Mouse (Mus musculus) stomach, postnatal 0 days (tissue): ENCODE measurements around the gene Gla. TPM values are rescaled to one million over a fixed set of nuclear protein-coding genes. Genes with fewer than 3 reads are reported as not detected.
A peak's percentile ranks its signal among the peaks of the same experiment; 100 is the strongest.

Experiments
- ATAC-seq: fragments of 200-750 bp; cut with Nextera tagmentation; 2 replicates; pipeline ENCODE4 v1.8.0; 2017; ENCODE audit not compliant: low FRiP score, low TSS enrichment
- DNase-seq: peaks from one replicate; pipeline ENCODE4 v3.0.0-alpha.2; 2016; ENCODE audit warnings: low spot score
- H3K27ac ChIP-seq: fragments of 300-500 bp; sonication (generic); replicated peaks from 2 replicates; pipeline ENCODE4 v1.5.1; 2014; ENCODE audit warnings: mild to moderate bottlenecking, control low read depth
- H3K27me3 ChIP-seq: fragments of 300-500 bp; sonication (generic); 2 replicates; pipeline ENCODE4 v1.6.1; 2014; ENCODE audit warnings: low read length; ENCODE audit not compliant: control insufficient read depth, insufficient read depth
- H3K36me3 ChIP-seq: fragments of 300-500 bp; sonication (generic); 2 replicates; pipeline ENCODE4 v1.6.1; 2014; ENCODE audit warnings: low read length, mixed read lengths; ENCODE audit not compliant: control insufficient read depth, insufficient read depth
- H3K4me1 ChIP-seq: fragments of 300-500 bp; sonication (generic); replicated peaks from 2 replicates; pipeline ENCODE4 v1.6.1; 2014; ENCODE audit warnings: antibody characterized with exemption; ENCODE audit not compliant: control insufficient read depth, insufficient read depth
- H3K4me2 ChIP-seq: fragments of 300-500 bp; sonication (generic); replicated peaks from 2 replicates; pipeline ENCODE4 v1.6.1; 2014; ENCODE audit warnings: low read depth, mild to moderate bottlenecking, control low read depth, moderate library complexity
- H3K4me3 ChIP-seq: fragments of 300-500 bp; sonication (generic); 2 replicates; pipeline ENCODE4 v1.5.1; 2014; ENCODE audit warnings: low read depth, low read length, control low read depth
- H3K9ac ChIP-seq: fragments of 300-500 bp; sonication (generic); 2 replicates; pipeline ENCODE4 v1.6.1; 2014; ENCODE audit warnings: mild to moderate bottlenecking, low read length, control low read depth, mixed read lengths
- H3K9me3 ChIP-seq: fragments of 300-500 bp; sonication (generic); 2 replicates; pipeline ENCODE4 v1.6.1; 2016; ENCODE audit warnings: low read length; ENCODE audit not compliant: control insufficient read depth
- CTCF ChIP-seq: IDR thresholded peaks from 2 replicates; pipeline ENCODE4 v1.5.1; 2016; ENCODE audit warnings: antibody characterized with exemption, low read depth, mild to moderate bottlenecking, moderate library complexity
- EP300 ChIP-seq: optimal IDR thresholded peaks from 2 replicates; pipeline ENCODE3; 2016; ENCODE audit warnings: antibody characterized with exemption
- WGBS: fragments of 180-500 bp; shearing (Covaris S2); extraction: QIAGEN DNeasy Blood & Tissue Kit; methylation state at CpG from one replicate; pipeline ENCODE4 v1.1.7; 2014; 5-methylcytosine and 5-hydroxymethylcytosine counted together
- polyA plus RNA-seq: library from polyadenylated mRNA; unstranded; fragments of >200 nt; fragmentation: Nextera tagmentation; extraction: Ambion mirVana; gene quantifications from 2 replicates; pipeline ENCODE4 v1.2.1, GENCODE M21; 2015

The Gla gene
- polyA plus RNA-seq, 1 experiment from 2014 or later = 3.6 TPM

DNA sequence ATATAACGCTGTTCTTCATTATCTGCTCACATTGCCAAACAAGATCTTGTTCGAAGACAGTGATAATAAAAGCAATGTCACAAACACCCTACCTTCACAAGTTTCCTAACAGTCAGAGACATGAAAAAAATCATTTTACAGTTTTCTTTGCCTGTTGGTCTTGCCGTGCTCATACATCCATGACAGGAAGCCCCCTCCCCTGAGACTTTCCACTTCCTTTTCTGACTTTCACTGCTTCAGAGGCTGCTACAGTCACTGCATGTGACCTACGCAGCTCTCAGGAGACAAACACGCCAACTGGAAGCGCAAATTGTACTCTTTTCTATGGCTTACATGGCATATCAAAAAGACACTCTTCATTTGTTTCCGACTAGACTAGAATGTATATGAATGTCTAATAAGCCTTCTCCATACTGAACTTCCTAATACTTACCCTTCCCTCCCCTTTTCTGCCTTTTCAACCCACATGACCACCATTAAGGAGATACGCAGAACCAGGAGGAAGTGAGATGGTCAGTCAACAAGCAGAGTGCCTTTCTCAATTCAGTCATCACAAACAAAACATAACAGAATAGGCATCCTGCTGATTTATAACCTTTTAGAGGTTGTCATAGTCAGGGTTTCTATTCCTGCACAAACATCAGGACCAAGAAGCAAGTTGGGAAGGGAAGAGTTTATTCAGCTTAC lies 34.2 kb downstream of the Gla start:
- Histone ChIP-seq H3K9ac (no peak overlapping the region), H3K9me3 (no peaks in the 10 kb centered on the region), H3K27ac (no peak overlapping the region), H3K4me3 (no peak overlapping the region), H3K27me3 (no peaks in the 10 kb centered on the region), H3K36me3 (no peaks in the 10 kb centered on the region), H3K4me2 (no peak overlapping the region), H3K4me1 (no peaks in the 10 kb centered on the region)
- ATAC-seq = no peak
- TF ChIP-seq CTCF (no peak), EP300 (no peak)
- DNase-seq = no peak
- WGBS = 80% methylated on average over 8 of the region's 8 CpGs

DNA sequence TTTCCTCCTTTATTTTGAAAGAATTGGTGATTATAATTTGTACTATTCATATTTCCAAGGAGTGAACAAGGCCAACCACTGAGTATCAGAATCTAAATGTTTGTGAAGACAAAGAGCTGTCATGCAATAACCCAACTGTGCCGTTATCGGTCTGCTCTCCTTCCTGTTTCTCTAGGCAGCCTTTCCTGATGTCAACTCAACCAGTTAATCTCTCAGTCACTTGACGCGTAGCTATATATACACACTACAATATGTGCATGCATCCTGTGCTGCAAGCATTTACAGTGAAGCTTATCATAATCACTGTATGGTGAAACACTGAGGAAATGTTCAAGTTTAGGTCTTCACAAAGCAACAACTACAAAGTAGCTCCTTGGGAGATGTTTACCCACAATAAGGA lies 36.6 kb downstream of the Gla start:
- Histone ChIP-seq H3K4me3 (no peak overlapping the region), H3K27me3 (no peaks in the 10 kb centered on the region), H3K9ac (no peak overlapping the region), H3K4me2 (no peak overlapping the region), H3K9me3 (no peaks in the 10 kb centered on the region), H3K4me1 (no peaks in the 10 kb centered on the region), H3K36me3 (no peaks in the 10 kb centered on the region), H3K27ac (no peak overlapping the region)
- WGBS = 68% methylated on average over 4 of the region's 4 CpGs
- TF ChIP-seq CTCF (no peak), EP300 (no peak)
- ATAC-seq (no peak), DNase-seq (no peak)

DNA sequence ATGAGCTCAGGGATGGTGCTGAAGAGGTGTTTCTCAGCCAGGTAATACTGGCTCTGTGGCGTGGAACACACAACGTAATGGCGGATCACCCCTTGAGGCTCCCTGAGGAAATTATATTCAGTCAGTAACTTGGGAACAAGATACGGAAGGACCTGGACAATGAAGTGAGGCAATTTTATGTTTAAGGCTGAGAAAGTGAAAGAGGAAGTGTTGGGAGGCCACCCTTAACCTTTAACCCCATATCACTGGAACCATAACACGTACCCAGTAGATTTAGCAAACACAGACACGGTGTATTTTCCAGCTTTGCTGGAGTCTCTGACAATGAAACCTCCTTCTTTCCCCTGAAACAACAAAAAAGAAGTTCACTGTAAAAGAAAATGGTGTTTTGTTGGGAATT lies 46.5 kb downstream of the Gla start:
- Histone ChIP-seq H3K9ac (no peak overlapping the region), H3K4me3 (no peak overlapping the region), H3K4me2 (no peak overlapping the region), H3K36me3 (no peaks in the 10 kb centered on the region), H3K27ac (no peak overlapping the region), H3K9me3 (no peaks in the 10 kb centered on the region), H3K27me3 (no peaks in the 10 kb centered on the region), H3K4me1 (no peaks in the 10 kb centered on the region)
- no peak for TF ChIP-seq EP300
- TF ChIP-seq CTCF = no peak
- ATAC-seq = no peak
- 63% methylated on average over 6 of the region's 6 CpGs for WGBS
- no peak for DNase-seq

DNA sequence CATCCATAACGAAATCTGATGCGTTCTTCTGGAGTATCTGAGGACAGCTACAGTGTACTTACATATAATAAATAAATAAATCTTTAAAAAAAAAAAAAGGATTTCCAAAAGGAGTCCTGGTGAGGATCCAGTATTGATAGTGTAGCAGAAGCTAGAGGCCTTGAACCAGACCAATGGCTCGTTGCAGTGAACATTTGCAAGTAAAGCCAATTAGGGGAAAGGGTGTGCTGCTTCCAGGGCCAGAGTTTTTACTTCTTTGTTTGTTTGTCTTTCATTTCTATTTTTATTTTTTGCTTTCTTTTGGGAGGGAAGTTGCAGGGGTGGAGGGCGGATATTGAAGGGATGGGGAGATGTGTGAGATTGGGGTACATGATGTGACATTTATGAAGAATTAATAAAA lies 47.6 kb downstream of the Gla start:
- DNase-seq = no peak
- WGBS = 81% methylated on average over 4 of the region's 4 CpGs
- Histone ChIP-seq H3K9ac (no peak overlapping the region), H3K27me3 (no peaks in the 10 kb centered on the region), H3K4me3 (no peak overlapping the region), H3K9me3 (no peaks in the 10 kb centered on the region), H3K4me2 (no peak overlapping the region), H3K27ac (no peak overlapping the region), H3K36me3 (no peaks in the 10 kb centered on the region), H3K4me1 (no peaks in the 10 kb centered on the region)
- TF ChIP-seq CTCF (no peak), EP300 (no peak)
- no peak for ATAC-seq

DNA sequence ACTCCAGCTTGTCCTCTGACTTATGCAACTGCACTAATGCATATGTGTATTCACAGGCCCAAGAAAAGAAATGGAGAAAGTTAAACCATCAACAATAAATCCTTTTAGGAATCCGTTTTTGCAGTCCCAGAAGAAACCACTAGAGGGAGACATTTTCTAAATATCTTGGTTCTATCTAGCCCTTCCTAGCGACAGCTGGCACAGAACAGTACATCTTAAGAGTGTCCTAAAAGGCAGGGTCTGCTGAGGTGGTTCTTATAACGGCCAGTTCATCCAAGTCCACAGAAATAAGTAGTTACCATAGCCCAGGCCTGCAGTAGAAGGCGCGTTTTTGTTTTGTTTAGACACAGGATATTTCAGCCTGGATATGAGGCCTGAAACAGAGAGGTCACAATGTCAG lies 50.0 kb downstream of the Gla start:
- TF ChIP-seq EP300 (no peak), CTCF (peak; percentile 72)
- no peak overlapping the region for H3K4me2 ChIP-seq
- no peak overlapping the region for H3K9ac ChIP-seq
- H3K27ac ChIP-seq = no peak overlapping the region
- no peaks in the 10 kb centered on the region for H3K9me3 ChIP-seq
- ATAC-seq (no peak), DNase-seq (no peak)
- no peaks in the 10 kb centered on the region for H3K4me1 ChIP-seq
- 16% methylated on average over 5 of the region's 5 CpGs for WGBS
- H3K4me3 ChIP-seq = no peak overlapping the region
- H3K27me3 ChIP-seq = no peaks in the 10 kb centered on the region
- H3K36me3 ChIP-seq = no peaks in the 10 kb centered on the region

DNA sequence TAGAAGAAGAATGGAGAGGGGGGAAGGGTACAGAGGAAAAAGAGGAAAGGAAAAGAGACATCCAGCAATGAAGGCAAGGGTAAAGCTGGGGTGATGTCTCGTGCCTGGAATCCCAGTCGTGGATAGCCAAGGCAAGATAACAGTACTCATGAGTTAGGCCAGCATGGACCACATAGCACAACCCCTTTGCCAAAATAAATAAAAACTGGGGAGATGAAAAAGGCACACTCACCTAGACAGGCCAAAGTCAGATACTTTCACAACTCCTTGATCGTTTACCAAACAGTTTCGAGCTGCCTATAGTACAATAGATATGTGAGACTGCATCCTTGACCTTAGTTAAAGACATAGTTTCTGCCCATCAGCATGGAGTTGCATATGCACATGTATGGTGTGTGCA lies 53.6 kb downstream of the Gla start:
- H3K4me1 ChIP-seq = no peaks in the 10 kb centered on the region
- no peak overlapping the region for H3K4me2 ChIP-seq
- H3K9ac ChIP-seq = no peak overlapping the region
- no peak overlapping the region for H3K4me3 ChIP-seq
- ATAC-seq (no peak), DNase-seq (no peak)
- 75% methylated on average over 4 of the region's 4 CpGs for WGBS
- no peak overlapping the region for H3K27ac ChIP-seq
- TF ChIP-seq CTCF (no peak), EP300 (no peak)
- H3K36me3 ChIP-seq = no peaks in the 10 kb centered on the region
- H3K27me3 ChIP-seq = no peaks in the 10 kb centered on the region
- H3K9me3 ChIP-seq = no peaks in the 10 kb centered on the region
